Mouse (Mus musculus): Measurements from ENCODE around the gene Gm13272. TPM values are rescaled to one million over a fixed set of nuclear protein-coding genes. Genes with fewer than 3 reads are reported as not detected.
"Not testable (repeated sequence)": the region's sequence is repeated elsewhere in the genome, so short reads cannot be mapped to it uniquely, and the experiment has no call there.

The Gm13272 gene
- polyA plus RNA-seq, 1 experiment from 2014 or later = not detected

GRCm38 (mm10) chr4:88822995-88823394, 43.3 kb downstream of the Gm13272 start:
- Histone ChIP-seq H3K27ac (replicated peaks; ENCODE audit: low read depth, low read length) (no peak overlapping the region), H3K27me3 (replicated peaks; ENCODE audit: control insufficient read depth, insufficient read depth, low read length) (no peaks in the 10 kb centered on the region), H3K9ac (ENCODE audit: low read depth, low read length) (no peak overlapping the region), H3K36me3 (ENCODE audit: control insufficient read depth, insufficient read depth, low read length) (no peaks in the 10 kb centered on the region), H3K4me1 (ENCODE audit: control insufficient read depth, insufficient read depth, low read length) (no peaks in the 10 kb centered on the region), H3K4me2 (ENCODE audit: low read depth, low read length) (no peak overlapping the region), H3K4me3 (ENCODE audit: low read depth, low read length) (no peak overlapping the region), H3K9me3 (ENCODE audit: control insufficient read depth, low read length) (no peaks in the 10 kb centered on the region)
- DNase-seq (ENCODE audit: low spot score) (peak; percentile 4), ATAC-seq (ENCODE audit: low read depth) (no peak)
- WGBS = 29% methylated on average over 4 of the region's 4 CpGs

DNA sequence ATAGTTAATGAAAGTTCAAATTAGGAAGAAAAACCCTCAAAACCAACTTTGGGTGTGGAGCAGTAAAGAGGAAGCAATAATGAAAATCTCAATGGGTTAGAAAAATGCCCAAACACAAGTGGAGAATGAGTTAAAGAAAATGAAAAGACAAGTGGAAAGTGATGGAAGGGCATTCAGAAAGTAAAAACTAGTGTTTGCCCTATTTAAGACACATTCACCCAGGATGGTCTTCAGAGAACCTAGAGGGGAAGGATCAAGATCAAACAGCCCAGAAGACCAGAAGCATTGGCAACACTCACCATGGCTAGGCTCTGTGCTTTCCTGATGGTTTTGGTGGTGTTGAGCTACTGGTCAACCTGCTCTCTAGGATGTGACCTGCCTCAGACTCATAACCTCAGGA, 47.5 kb downstream of the Gm13272 start, which contains the start of gene Ifna6:
Gene Ifna6, plus strand, starts transcription at position 301 of the 400 bp plus-strand sequence.
- not testable (repeated sequence) for H3K9ac ChIP-seq (ENCODE audit: low read depth, low read length); H3K27ac ChIP-seq (replicated peaks; ENCODE audit: low read depth, low read length); DNase-seq (ENCODE audit: low spot score); H3K4me1 ChIP-seq (ENCODE audit: control insufficient read depth, insufficient read depth, low read length); H3K4me2 ChIP-seq (ENCODE audit: low read depth, low read length); ATAC-seq (ENCODE audit: low read depth); H3K9me3 ChIP-seq (ENCODE audit: control insufficient read depth, low read length); H3K36me3 ChIP-seq (ENCODE audit: control insufficient read depth, insufficient read depth, low read length); H3K27me3 ChIP-seq (replicated peaks; ENCODE audit: control insufficient read depth, insufficient read depth, low read length); H3K4me3 ChIP-seq (ENCODE audit: low read depth, low read length)

Other genes with a start within 250 kb of the Gm13272 start
- not detected in 2 replicates for gene Ifna15, start 221.6 kb upstream of the Gm13272 start, polyA plus RNA-seq (2014; fragmentation: Nextera tagmentation; extraction: Ambion mirVana)
- gene Ifna14, start 208.1 kb upstream of the Gm13272 start, polyA plus RNA-seq (2014; fragmentation: Nextera tagmentation; extraction: Ambion mirVana) = not detected in 2 replicates
- gene Ifna9, start 187.5 kb upstream of the Gm13272 start, polyA plus RNA-seq (2014; fragmentation: Nextera tagmentation; extraction: Ambion mirVana) = not detected in 2 replicates
- not detected in 2 replicates for gene Ifna12, start 176.5 kb upstream of the Gm13272 start, polyA plus RNA-seq (2014; fragmentation: Nextera tagmentation; extraction: Ambion mirVana)
- gene C87499, start 145.4 kb upstream of the Gm13272 start, polyA plus RNA-seq (2014; fragmentation: Nextera tagmentation; extraction: Ambion mirVana) = not detected in 2 replicates
- not detected in 2 replicates for gene Ifna13, start 135.4 kb upstream of the Gm13272 start, polyA plus RNA-seq (2014; fragmentation: Nextera tagmentation; extraction: Ambion mirVana)
- not detected in 2 replicates for gene Ifna16, start 102.9 kb upstream of the Gm13272 start, polyA plus RNA-seq (2014; fragmentation: Nextera tagmentation; extraction: Ambion mirVana)
- gene Ifna2, start 95.9 kb upstream of the Gm13272 start, polyA plus RNA-seq (2014; fragmentation: Nextera tagmentation; extraction: Ambion mirVana) = not detected in 2 replicates
- gene Ifnab, start 88.5 kb upstream of the Gm13272 start, polyA plus RNA-seq (2014; fragmentation: Nextera tagmentation; extraction: Ambion mirVana) = not detected in 2 replicates
- gene Gm26566, start 58.0 kb upstream of the Gm13272 start, polyA plus RNA-seq (2014; fragmentation: Nextera tagmentation; extraction: Ambion mirVana) = 1.2 and 2.0 TPM in 2 replicates
- 126 and 129 TPM in 2 replicates for gene Klhl9, start 57.4 kb upstream of the Gm13272 start, polyA plus RNA-seq (2014; fragmentation: Nextera tagmentation; extraction: Ambion mirVana)
- gene Gm13271, start 25.0 kb upstream of the Gm13272 start, polyA plus RNA-seq (2014; fragmentation: Nextera tagmentation; extraction: Ambion mirVana) = not detected in 2 replicates
- gene Gm13283, start 19.7 kb upstream of the Gm13272 start, polyA plus RNA-seq (2014; fragmentation: Nextera tagmentation; extraction: Ambion mirVana) = 0.17 and 0.28 TPM in 2 replicates
- 0.48 TPM in 1 of 2 replicates, not detected in the other for gene Gm13290, start 6.0 kb upstream of the Gm13272 start, polyA plus RNA-seq (2014; fragmentation: Nextera tagmentation; extraction: Ambion mirVana)
- not detected in 2 replicates for gene Gm13289, start 2.9 kb upstream of the Gm13272 start, polyA plus RNA-seq (2014; fragmentation: Nextera tagmentation; extraction: Ambion mirVana)
- 0.16 and 0.31 TPM in 2 replicates for gene Ifnz, start 2.3 kb downstream of the Gm13272 start, polyA plus RNA-seq (2014; fragmentation: Nextera tagmentation; extraction: Ambion mirVana)
- gene Gm13276, start 5.9 kb downstream of the Gm13272 start, polyA plus RNA-seq (2014; fragmentation: Nextera tagmentation; extraction: Ambion mirVana) = not detected in 2 replicates
- not detected in 2 replicates for gene Gm13277, start 8.8 kb downstream of the Gm13272 start, polyA plus RNA-seq (2014; fragmentation: Nextera tagmentation; extraction: Ambion mirVana)
- not detected in 2 replicates for gene Gm13278, start 11.7 kb downstream of the Gm13272 start, polyA plus RNA-seq (2014; fragmentation: Nextera tagmentation; extraction: Ambion mirVana)
- not detected in 2 replicates for gene Gm13275, start 14.6 kb downstream of the Gm13272 start, polyA plus RNA-seq (2014; fragmentation: Nextera tagmentation; extraction: Ambion mirVana)
- gene Gm13279, start 17.5 kb downstream of the Gm13272 start, polyA plus RNA-seq (2014; fragmentation: Nextera tagmentation; extraction: Ambion mirVana) = not detected in 2 replicates
- gene Gm13285, start 19.8 kb downstream of the Gm13272 start, polyA plus RNA-seq (2014; fragmentation: Nextera tagmentation; extraction: Ambion mirVana) = 0.67 and 0.74 TPM in 2 replicates
- 0.54 TPM in 1 of 2 replicates, not detected in the other for gene Gm13287, start 23.4 kb downstream of the Gm13272 start, polyA plus RNA-seq (2014; fragmentation: Nextera tagmentation; extraction: Ambion mirVana)
- gene Gm13288, start 25.7 kb downstream of the Gm13272 start, polyA plus RNA-seq (2014; fragmentation: Nextera tagmentation; extraction: Ambion mirVana) = 0.21 TPM in 1 of 2 replicates, not detected in the other
- not detected in 2 replicates for gene Ifna7, start 36.4 kb downstream of the Gm13272 start, polyA plus RNA-seq (2014; fragmentation: Nextera tagmentation; extraction: Ambion mirVana)
- not detected in 2 replicates for gene Ifna11, start 40.1 kb downstream of the Gm13272 start, polyA plus RNA-seq (2014; fragmentation: Nextera tagmentation; extraction: Ambion mirVana)
- not detected in 2 replicates for gene Ifna6, start 47.6 kb downstream of the Gm13272 start, polyA plus RNA-seq (2014; fragmentation: Nextera tagmentation; extraction: Ambion mirVana)
- not detected in 2 replicates for gene Ifna5, start 55.7 kb downstream of the Gm13272 start, polyA plus RNA-seq (2014; fragmentation: Nextera tagmentation; extraction: Ambion mirVana)
- gene Ifna4, start 62.0 kb downstream of the Gm13272 start, polyA plus RNA-seq (2014; fragmentation: Nextera tagmentation; extraction: Ambion mirVana) = not detected in 2 replicates
- gene Ifna1, start 70.2 kb downstream of the Gm13272 start, polyA plus RNA-seq (2014; fragmentation: Nextera tagmentation; extraction: Ambion mirVana) = not detected in 2 replicates
- gene Ifne, start 100.4 kb downstream of the Gm13272 start, polyA plus RNA-seq (2014; fragmentation: Nextera tagmentation; extraction: Ambion mirVana) = not detected in 2 replicates